Mouse (Mus musculus) liver, embryonic 12.5 days (tissue): ENCODE results near the gene Dynlrb2. TPM values are rescaled to one million over a fixed set of nuclear protein-coding genes. Genes with fewer than 3 reads are reported as not detected.

ENCODE experiments used
- ATAC-seq: fragments of 200-750 bp; cut with Nextera tagmentation; 2 replicates; pipeline ENCODE4 v1.8.0; 2017; ENCODE audit warnings: moderate number of reproducible peaks, mild to moderate bottlenecking, moderate library complexity
- H3K27ac ChIP-seq: fragments of 300-500 bp; sonication (generic); 2 replicates; pipeline ENCODE4 v1.5.1; 2016; ENCODE audit warnings: mild to moderate bottlenecking
- H3K27me3 ChIP-seq: fragments of 300-500 bp; sonication (generic); replicated peaks from 2 replicates; pipeline ENCODE4 v1.6.1; 2016; ENCODE audit warnings: mild to moderate bottlenecking, moderate library complexity
- H3K36me3 ChIP-seq: fragments of 300-500 bp; sonication (generic); 2 replicates; pipeline ENCODE4 v1.6.1; 2016; ENCODE audit warnings: mild to moderate bottlenecking, moderate library complexity
- H3K4me1 ChIP-seq: fragments of 300-500 bp; sonication (generic); 2 replicates; pipeline ENCODE4 v1.6.1; 2016
- H3K4me2 ChIP-seq: fragments of 300-500 bp; sonication (generic); 2 replicates; pipeline ENCODE4 v1.6.1; 2016; ENCODE audit warnings: mild to moderate bottlenecking, moderate library complexity
- H3K4me3 ChIP-seq: fragments of 300-500 bp; sonication (generic); 2 replicates; pipeline ENCODE4 v1.5.1; 2016; ENCODE audit warnings: mild to moderate bottlenecking, moderate library complexity
- H3K9ac ChIP-seq: fragments of 300-500 bp; sonication (generic); 2 replicates; pipeline ENCODE4 v1.6.1; 2016; ENCODE audit warnings: mild to moderate bottlenecking, moderate library complexity
- H3K9me3 ChIP-seq: fragments of 300-500 bp; sonication (generic); replicated peaks from 2 replicates; pipeline ENCODE4 v1.6.1; 2016; ENCODE audit warnings: mild to moderate bottlenecking, moderate library complexity
- WGBS: fragments of 180-500 bp; shearing (Covaris S2); methylation state at CpG from one replicate; pipeline ENCODE4 v1.1.7; 2016; ENCODE audit not compliant: insufficient replicate concordance; 5-methylcytosine and 5-hydroxymethylcytosine counted together
- polyA plus RNA-seq: library from polyadenylated mRNA; unstranded; fragments of >200 nt; fragmentation: Nextera tagmentation; extraction: Ambion mirVana; gene quantifications from 2 replicates; pipeline ENCODE4 v1.2.1, GENCODE M21; 2016

Dynlrb2 gene
- polyA plus RNA-seq, 1 experiment from 2014 or later, result not detected

DNA sequence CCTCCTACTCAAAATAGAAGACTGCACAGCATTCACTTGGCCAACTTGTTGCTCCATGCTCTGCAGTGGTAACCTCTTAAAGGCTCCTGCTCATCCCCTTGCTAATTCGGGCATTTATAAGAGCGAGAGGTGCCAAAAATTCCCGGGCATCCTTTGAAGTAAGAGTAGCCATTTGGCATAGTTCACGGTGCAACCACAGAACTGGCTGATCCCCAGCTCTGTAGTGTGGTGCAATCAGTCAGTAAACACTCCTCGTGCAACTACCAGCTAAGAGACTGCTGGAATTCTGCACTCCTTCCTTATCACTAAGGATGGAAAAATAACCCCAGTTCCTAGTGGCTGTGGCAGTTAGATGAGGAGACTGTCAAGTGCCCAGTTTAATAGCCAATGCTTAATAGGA, 3.9 kb downstream of the Dynlrb2 start:
- no peaks in the 10 kb centered on the region for H3K36me3 ChIP-seq
- H3K27ac ChIP-seq, result no peak overlapping the region
- no peaks in the 10 kb centered on the region for H3K27me3 ChIP-seq
- H3K9me3 ChIP-seq, result no peaks in the 10 kb centered on the region
- no peak for ATAC-seq
- 67% methylated on average over 5 of the region's 5 CpGs for WGBS
- H3K4me1 ChIP-seq, result no peaks in the 10 kb centered on the region
- H3K9ac ChIP-seq, result no peak overlapping the region
- no peak overlapping the region for H3K4me2 ChIP-seq
- no peak overlapping the region for H3K4me3 ChIP-seq

DNA sequence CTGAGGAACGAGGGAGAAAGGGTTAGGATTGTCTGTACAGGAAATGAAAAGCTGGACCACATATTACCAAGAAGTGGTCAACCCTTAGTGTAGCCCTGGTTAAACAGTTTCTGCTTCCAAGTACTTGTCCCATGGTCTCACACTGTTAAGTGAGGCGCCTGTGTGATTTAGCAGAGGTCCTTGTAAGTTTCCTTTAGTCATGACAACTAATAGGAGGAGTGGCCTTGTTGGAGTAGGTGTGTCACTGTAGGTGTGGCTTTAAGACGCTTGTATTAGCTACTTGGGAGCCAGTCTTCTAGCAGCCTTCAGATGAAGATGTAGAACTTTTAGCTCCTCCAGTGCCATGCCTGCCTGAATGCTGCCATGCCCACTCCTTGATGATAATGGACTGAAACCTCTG, 4.5 kb downstream of the Dynlrb2 start:
- ATAC-seq, result no peak
- Histone ChIP-seq H3K9ac (no peak overlapping the region), H3K36me3 (no peaks in the 10 kb centered on the region), H3K27ac (no peak overlapping the region), H3K9me3 (no peaks in the 10 kb centered on the region), H3K27me3 (no peaks in the 10 kb centered on the region), H3K4me3 (no peak overlapping the region), H3K4me1 (no peaks in the 10 kb centered on the region), H3K4me2 (no peak overlapping the region)
- 52% methylated on average over 3 of the region's 3 CpGs for WGBS

DNA sequence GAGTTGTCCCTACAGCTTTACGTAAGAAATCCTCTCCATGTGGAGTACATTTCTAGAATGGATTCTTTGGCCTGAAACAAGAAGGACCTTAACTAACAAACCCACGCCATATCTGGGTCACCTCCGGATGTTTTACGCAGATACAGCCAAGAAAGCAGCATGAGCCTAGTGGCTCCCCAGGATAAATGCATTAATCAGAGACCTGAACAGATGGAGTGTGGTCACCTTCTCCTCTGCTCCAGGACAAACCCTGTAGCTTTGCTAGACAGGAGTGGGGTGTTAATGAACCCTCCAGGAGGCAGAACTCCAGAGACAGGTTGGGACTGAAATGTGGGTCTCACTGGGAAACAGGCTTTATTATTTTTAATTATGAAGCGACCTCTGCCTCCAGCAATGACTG, 14.9 kb downstream of the Dynlrb2 start:
- Histone ChIP-seq H3K27ac (no peak overlapping the region), H3K36me3 (no peaks in the 10 kb centered on the region), H3K9ac (no peak overlapping the region), H3K4me1 (no peaks in the 10 kb centered on the region), H3K9me3 (peaks cover 17% of the 10 kb centered on the region), H3K4me3 (no peak overlapping the region), H3K27me3 (no peaks in the 10 kb centered on the region), H3K4me2 (no peak overlapping the region)
- ATAC-seq, result no peak
- WGBS, result 68% methylated on average over 5 of the region's 5 CpGs

DNA sequence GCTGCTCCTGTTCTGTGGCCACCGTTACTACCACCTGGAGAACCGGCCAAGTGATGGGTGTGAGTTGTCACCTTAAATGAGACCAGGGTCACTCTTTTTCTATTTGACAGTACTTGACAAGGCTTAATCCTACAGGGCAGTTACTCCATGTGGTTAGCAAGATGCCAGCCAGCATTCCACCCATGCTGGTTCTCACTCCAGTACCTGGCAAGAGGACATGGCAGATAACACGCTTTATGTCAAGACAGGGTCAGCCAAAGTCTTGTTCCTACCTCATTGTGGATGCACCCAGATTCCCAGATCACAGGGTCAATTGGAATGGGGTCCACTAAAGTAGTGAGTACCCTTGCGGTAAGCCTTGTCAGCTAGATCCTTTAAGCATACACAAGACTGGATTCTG, 16.4 kb downstream of the Dynlrb2 start:
- ATAC-seq, result no peak
- whole genome bisulfite sequencing, result 71% methylated on average over 4 of the region's 4 CpGs

DNA sequence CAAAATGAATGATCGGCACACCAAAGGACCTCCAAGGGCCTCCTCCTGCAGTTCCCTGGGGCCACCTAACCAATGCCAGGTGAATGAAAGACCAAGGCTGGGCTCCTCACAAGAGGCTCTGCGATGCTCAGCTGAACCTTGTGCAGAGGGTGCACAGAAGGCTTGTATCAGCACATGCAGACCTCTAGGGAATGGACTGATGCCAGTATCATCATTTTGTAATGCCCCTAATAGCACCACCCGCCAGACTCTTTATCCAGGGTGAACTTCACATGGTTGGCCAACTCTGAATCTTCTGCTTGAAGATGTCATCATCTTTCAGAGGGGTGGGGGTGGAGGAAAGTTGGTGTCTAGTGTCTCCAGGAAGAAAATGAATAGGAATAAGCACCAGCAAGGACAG, 16.9 kb downstream of the Dynlrb2 start:
- 66% methylated on average over 3 of the region's 3 CpGs for WGBS
- Histone ChIP-seq H3K9me3 (peaks cover 14% of the 10 kb centered on the region), H3K27ac (no peak overlapping the region), H3K4me2 (no peak overlapping the region), H3K9ac (no peak overlapping the region), H3K36me3 (no peaks in the 10 kb centered on the region), H3K4me1 (no peaks in the 10 kb centered on the region), H3K27me3 (no peaks in the 10 kb centered on the region), H3K4me3 (no peak overlapping the region)
- no peak for ATAC-seq

More for the DNA sequence above, 16.4 kb downstream of the Dynlrb2 start:
- no peaks in the 10 kb centered on the region for H3K4me1 ChIP-seq
- no peaks in the 10 kb centered on the region for H3K27me3 ChIP-seq
- H3K9me3 ChIP-seq, result peaks cover 17% of the 10 kb centered on the region
- no peak overlapping the region for H3K27ac ChIP-seq
- H3K36me3 ChIP-seq, result no peaks in the 10 kb centered on the region
- no peak overlapping the region for H3K4me2 ChIP-seq
- no peak overlapping the region for H3K9ac ChIP-seq
- no peak overlapping the region for H3K4me3 ChIP-seq

DNA sequence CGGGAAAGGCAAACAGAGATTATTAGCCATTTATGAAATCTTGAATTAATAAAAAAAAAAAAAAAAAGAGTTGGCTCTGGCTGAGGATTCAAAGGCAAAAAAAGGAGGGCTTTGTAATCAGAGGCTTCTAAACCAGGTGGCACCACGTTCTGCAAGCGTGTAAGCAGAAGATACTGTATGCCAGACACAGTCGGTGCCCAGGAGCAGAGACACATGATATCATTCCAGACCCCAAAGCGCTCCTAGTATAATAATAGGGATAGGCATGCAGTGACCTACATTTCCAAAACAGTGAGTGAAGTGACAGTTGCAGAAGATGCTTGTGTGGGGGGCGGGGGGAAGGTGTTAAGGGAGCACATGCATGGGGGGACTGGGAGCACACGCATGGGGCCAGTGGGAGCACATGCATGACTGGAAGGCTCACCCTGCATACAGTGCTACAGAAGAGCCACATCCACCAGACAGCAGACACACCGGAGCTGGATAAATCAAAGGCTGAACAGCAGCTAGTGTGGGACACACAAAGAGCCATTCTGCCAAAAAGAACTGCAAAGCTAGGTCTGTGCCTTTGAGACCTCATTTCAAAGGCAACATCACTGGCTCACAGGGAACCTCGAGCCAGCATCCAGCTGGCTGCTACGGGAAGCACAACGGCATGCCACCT, 17.5 kb downstream of the Dynlrb2 start:
- no peaks in the 10 kb centered on the region for H3K4me1 ChIP-seq
- no peak overlapping the region for H3K4me2 ChIP-seq
- ATAC-seq, result no peak
- peaks cover 8% of the 10 kb centered on the region; the same call in 1 of the 2 replicates for H3K9me3 ChIP-seq
- no peaks in the 10 kb centered on the region for H3K36me3 ChIP-seq
- 78% methylated on average over 11 of the region's 11 CpGs for WGBS
- H3K4me3 ChIP-seq, result no peak overlapping the region
- no peak overlapping the region for H3K27ac ChIP-seq
- H3K27me3 ChIP-seq, result no peaks in the 10 kb centered on the region
- H3K9ac ChIP-seq, result no peak overlapping the region

DNA sequence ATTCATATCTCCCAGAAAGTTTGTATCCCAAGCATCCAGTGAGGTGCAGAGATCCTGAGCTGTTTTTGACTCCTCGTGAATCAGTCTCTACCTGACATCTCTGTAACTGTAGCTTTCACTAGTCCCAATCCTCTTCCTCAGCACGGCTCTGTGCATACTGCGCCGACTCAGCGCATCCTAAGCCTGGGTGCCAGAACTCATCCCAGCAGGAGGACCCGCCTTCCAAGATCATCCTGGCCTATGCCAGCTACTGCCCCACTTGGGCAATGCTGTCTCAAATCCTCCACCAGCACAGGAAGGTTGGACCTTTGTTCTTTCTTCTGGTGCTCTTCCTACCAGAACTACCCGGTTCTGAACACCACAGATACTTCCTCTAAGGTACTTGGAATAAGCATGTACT, 20.1 kb downstream of the Dynlrb2 start:
- no peak overlapping the region for H3K9ac ChIP-seq
- no peak overlapping the region for H3K4me3 ChIP-seq
- H3K4me2 ChIP-seq, result no peak overlapping the region
- H3K9me3 ChIP-seq, result no peaks in the 10 kb centered on the region
- WGBS, result 76% methylated on average over 7 of the region's 7 CpGs
- H3K4me1 ChIP-seq, result no peaks in the 10 kb centered on the region
- no peak for ATAC-seq
- no peaks in the 10 kb centered on the region for H3K27me3 ChIP-seq
- H3K36me3 ChIP-seq, result no peaks in the 10 kb centered on the region
- no peak overlapping the region for H3K27ac ChIP-seq

DNA sequence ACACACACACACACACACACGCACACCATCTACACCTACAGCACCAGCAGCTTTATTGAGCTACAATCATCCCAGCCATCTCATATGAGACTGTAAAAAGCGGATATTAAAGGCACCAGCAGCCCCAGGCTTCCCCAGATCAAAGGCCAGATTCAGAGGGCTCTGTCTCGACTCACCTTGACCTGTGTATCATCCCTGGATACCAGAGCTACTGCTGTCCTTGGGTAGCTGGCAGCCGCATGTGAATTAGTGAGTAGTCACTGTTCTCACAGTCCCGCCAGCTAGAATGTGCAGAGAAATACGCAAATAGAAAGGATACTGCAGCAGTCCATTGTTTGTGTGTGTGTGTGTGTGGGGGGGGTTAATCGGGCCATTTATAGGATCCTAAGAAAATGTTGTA, 24.0 kb downstream of the Dynlrb2 start:
- H3K4me2 ChIP-seq, result no peak overlapping the region
- no peaks in the 10 kb centered on the region for H3K27me3 ChIP-seq
- no peaks in the 10 kb centered on the region; the same call in 1 of the 2 replicates for H3K9me3 ChIP-seq
- no peaks in the 10 kb centered on the region for H3K36me3 ChIP-seq
- no peak overlapping the region for H3K9ac ChIP-seq
- no peak overlapping the region for H3K4me3 ChIP-seq
- ATAC-seq, result no peak
- WGBS, result 61% methylated on average over 7 of the region's 7 CpGs
- no peaks in the 10 kb centered on the region for H3K4me1 ChIP-seq
- H3K27ac ChIP-seq, result no peak overlapping the region

DNA sequence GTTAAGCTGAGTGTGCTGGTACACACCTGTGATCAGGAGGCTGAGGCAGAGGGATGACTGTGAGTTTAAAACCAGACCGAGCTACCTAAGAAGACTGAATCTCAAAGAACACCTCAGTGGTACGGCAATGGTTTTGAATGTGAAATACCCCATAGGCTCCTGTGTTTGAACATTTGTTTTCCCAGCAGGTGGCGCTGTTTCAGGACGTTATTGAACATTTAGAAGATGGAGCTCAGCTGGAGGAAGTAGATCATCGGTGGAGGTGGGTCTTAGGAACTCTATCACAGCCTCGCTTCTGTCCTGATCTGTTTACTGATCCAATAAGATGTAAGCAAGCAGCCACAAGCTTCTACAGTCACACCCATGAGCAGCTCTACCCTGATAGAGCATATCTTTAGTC, 28.3 kb downstream of the Dynlrb2 start:
- Histone ChIP-seq H3K4me3 (no peak overlapping the region), H3K27ac (no peak overlapping the region), H3K9me3 (no peaks in the 10 kb centered on the region; the same call in 1 of the 2 replicates), H3K9ac (no peak overlapping the region), H3K4me1 (no peaks in the 10 kb centered on the region), H3K4me2 (no peak overlapping the region), H3K36me3 (no peaks in the 10 kb centered on the region), H3K27me3 (no peaks in the 10 kb centered on the region)
- no peak for ATAC-seq
- WGBS, result 58% methylated on average over 6 of the region's 6 CpGs

DNA sequence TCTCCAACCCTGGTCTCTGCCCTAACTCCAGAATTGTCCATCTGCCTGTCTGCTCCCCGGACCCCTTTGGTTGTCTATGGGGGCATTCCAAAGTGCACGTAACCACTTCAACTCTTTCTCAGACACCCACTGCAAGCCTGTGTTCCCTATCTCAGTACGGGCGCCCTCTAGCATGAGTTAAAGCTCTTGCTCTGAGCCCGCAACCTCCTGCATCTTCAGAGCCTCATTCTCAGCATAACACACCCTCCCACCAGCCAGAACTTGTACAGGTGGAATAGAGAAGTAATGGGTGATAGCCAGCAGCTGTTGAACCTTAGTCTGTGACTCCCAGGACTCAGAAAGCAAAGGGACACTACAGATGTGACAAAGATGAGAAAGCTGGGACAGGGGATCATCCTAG, 32.0 kb downstream of the Dynlrb2 start:
- Histone ChIP-seq H3K9ac (no peak overlapping the region), H3K36me3 (no peaks in the 10 kb centered on the region), H3K27ac (no peak overlapping the region), H3K4me1 (no peaks in the 10 kb centered on the region), H3K9me3 (no peaks in the 10 kb centered on the region; the same call in 1 of the 2 replicates), H3K4me3 (no peak overlapping the region), H3K27me3 (no peaks in the 10 kb centered on the region), H3K4me2 (no peak overlapping the region)
- 69% methylated on average over 5 of the region's 5 CpGs for WGBS
- no peak for ATAC-seq

DNA sequence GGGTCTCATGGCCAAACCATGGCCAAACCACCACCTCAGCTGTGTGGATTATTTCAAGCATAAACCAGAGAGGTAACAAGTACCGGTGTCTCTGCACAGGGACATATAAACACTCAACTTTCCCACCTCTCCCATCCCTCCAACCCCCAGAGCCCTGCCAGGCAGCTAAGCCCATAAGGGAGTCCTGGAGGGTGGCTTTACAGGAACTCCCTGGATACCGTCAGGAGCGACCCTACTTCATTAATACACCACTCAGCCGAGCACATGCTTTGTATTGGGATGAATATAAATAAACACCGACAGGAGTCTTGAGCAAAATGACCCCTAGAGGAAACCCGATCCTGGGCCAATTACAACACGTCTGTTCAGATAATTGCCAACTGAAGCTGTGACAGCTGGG, 34.0 kb downstream of the Dynlrb2 start:
- H3K9me3 ChIP-seq, result no peaks in the 10 kb centered on the region
- no peaks in the 10 kb centered on the region for H3K36me3 ChIP-seq
- no peak overlapping the region for H3K27ac ChIP-seq
- H3K9ac ChIP-seq, result no peak overlapping the region
- no peaks in the 10 kb centered on the region for H3K4me1 ChIP-seq
- H3K4me2 ChIP-seq, result no peak overlapping the region
- no peak overlapping the region for H3K4me3 ChIP-seq
- H3K27me3 ChIP-seq, result no peaks in the 10 kb centered on the region
- WGBS, result 53% methylated on average over 7 of the region's 7 CpGs
- no peak for ATAC-seq

DNA sequence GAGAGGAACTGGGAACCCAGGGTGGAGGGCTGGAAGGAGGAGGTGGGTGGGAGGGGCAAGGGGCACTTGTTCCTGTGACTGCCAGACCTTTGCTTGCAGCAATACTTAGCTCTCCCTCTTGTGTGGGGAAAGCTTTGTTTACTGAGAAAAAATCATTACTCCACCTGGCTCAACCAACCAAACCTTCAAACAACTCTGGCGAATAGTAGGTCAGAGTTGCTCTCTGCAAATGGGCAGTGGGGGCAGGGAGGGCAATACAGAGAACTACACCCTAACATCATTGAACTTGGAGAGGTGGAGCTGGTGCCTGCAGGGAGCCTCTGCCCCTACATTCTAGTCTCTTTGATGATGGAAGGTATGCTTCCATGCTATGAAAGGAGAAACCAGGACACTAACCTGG, 35.4 kb downstream of the Dynlrb2 start:
- Histone ChIP-seq H3K4me3 (no peak overlapping the region), H3K4me1 (no peaks in the 10 kb centered on the region), H3K4me2 (no peak overlapping the region), H3K36me3 (no peaks in the 10 kb centered on the region), H3K9ac (no peak overlapping the region), H3K27ac (no peak overlapping the region), H3K9me3 (no peaks in the 10 kb centered on the region), H3K27me3 (no peaks in the 10 kb centered on the region)
- 60% methylated on average over 1 of the region's 1 CpGs for WGBS
- no peak for ATAC-seq

DNA sequence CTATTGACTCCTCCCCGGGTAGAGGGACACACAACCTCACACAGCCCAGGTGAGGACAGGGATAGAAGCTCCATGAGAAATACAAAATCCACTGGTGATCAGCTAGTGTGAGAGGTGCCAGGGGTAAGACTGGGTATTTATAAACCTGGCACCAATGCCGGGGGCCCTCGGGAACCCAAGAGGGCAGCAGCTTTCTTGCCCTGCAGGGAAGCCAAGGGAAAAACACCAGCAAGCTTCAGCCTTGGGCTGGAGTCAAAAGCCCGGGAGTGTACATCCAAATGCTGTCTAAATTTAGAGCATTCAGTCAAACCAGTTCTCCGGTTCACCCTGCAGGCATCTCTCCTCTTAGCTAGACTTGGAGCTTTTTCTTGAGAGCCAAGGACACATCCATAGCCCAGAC, 38.1 kb downstream of the Dynlrb2 start:
- no peak overlapping the region for H3K9ac ChIP-seq
- no peaks in the 10 kb centered on the region for H3K9me3 ChIP-seq
- H3K4me3 ChIP-seq, result no peak overlapping the region
- H3K4me2 ChIP-seq, result no peak overlapping the region
- no peaks in the 10 kb centered on the region for H3K4me1 ChIP-seq
- no peak overlapping the region for H3K27ac ChIP-seq
- ATAC-seq, result no peak
- WGBS, result 80% methylated on average over 5 of the region's 5 CpGs
- no peaks in the 10 kb centered on the region for H3K36me3 ChIP-seq
- H3K27me3 ChIP-seq, result no peaks in the 10 kb centered on the region
